9 mouse cellular contexts compared by ENCODE assay signal in the genomic region with DNA sequence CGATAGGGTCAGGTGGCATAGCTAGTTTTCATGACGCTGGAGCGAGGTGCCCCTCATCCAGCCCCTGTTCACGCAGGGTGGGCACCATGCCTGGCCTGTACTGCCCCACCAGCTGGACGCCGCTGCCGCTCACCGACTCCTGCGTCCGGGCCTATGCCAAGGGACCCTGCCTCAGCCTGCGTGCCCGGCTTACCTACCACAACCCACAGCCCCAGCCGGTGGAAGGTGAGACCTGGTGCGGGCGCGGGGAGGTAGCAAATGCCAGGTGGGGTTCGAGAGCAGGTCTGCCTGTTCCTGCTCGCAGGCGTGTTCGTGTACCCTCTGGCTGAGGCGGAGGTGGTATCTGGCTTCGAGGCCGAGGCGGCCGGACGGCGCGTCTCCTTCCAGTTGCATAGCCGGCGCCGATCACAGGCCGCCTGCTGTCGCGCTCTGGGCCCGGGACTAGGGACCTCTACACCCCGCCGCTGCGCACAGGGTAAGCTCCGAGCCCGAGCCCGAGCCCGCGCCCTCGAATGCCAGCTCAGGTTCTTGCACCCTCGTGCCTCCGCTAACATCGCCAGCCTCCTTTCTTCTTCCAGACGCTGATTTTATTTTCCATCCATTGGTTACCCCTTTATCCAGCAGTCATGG. TPM values are rescaled to one million over a fixed set of nuclear protein-coding genes. Genes with fewer than 3 reads are reported as not detected.
DNase-seq lines count a peak whose midpoint lies in the region; ATAC-seq lines count a peak whose summit lies in the region.
"Had no signal": no experiment of that assay in that cellular context is flagged by ENCODE, and none has a peak within 500 bp of the region (broad histone marks: within the 10 kb centered on the region; RNA-seq: fewer than 3 reads in every experiment).

No protein-coding gene starts in this region.

- 3% methylated on average over 45 of the region's 48 CpGs for WGBS in lung, embryonic 16.5 days
- WGBS in limb, embryonic 13.5 days = 5% methylated on average over 48 of the region's 48 CpGs
- WGBS in stomach, embryonic 15.5 days = 5% methylated on average over 48 of the region's 48 CpGs

- no peak overlapping the region for H3K4me2 ChIP-seq in lung, embryonic 16.5 days (ENCODE audit: low read depth, low read length)
- peak overlapping the region; percentile 81 for H3K4me2 ChIP-seq in limb, embryonic 13.5 days (replicated peaks)
- H3K4me2 ChIP-seq in stomach, embryonic 15.5 days = peak overlapping the region; percentile 86

- H3K27ac ChIP-seq in lung, embryonic 16.5 days (ENCODE audit: low read length) = no peak overlapping the region
- no peak overlapping the region for H3K27ac ChIP-seq in limb, embryonic 13.5 days
- H3K27ac ChIP-seq in stomach, embryonic 15.5 days = no peak overlapping the region

- no peaks in the 10 kb centered on the region for H3K36me3 ChIP-seq in lung, embryonic 16.5 days (ENCODE audit: control insufficient read depth, insufficient read depth, low read length)
- H3K36me3 ChIP-seq in limb, embryonic 13.5 days = no peaks in the 10 kb centered on the region
- H3K36me3 ChIP-seq in stomach, embryonic 15.5 days = no peaks in the 10 kb centered on the region

- H3K9ac ChIP-seq in lung, embryonic 16.5 days (ENCODE audit: low read length) = no peak overlapping the region
- H3K9ac ChIP-seq in limb, embryonic 13.5 days = no peak overlapping the region
- H3K9ac ChIP-seq in stomach, embryonic 15.5 days = no peak overlapping the region

- DNase-seq in adrenal gland, postnatal 14 days = peak; percentile 12
- DNase-seq in adrenal gland, postnatal 25 days = no peak
- no peak for DNase-seq in lung, postnatal 36 days
- DNase-seq in layer of hippocampus, postnatal 36 days = no peak
- DNase-seq in lung, postnatal 4 days = no peak

- H3K4me1 ChIP-seq in lung, embryonic 16.5 days (replicated peaks; ENCODE audit: control insufficient read depth, insufficient read depth, low read length) = peaks cover 11% of the 10 kb centered on the region
- peaks cover 21% of the 10 kb centered on the region for H3K4me1 ChIP-seq in limb, embryonic 13.5 days
- H3K4me1 ChIP-seq in stomach, embryonic 15.5 days = peaks cover 20% of the 10 kb centered on the region

- H3K27me3 ChIP-seq in lung, embryonic 16.5 days (ENCODE audit: control insufficient read depth, insufficient read depth, low read depth, low read length) = peaks cover 54% of the 10 kb centered on the region
- H3K27me3 ChIP-seq in limb, embryonic 13.5 days = peaks cover 81% of the 10 kb centered on the region
- peaks cover 48% of the 10 kb centered on the region for H3K27me3 ChIP-seq in stomach, embryonic 15.5 days (replicated peaks)

- no peaks in the 10 kb centered on the region for H3K9me3 ChIP-seq in lung, embryonic 16.5 days (ENCODE audit: control insufficient read depth, low read length)
- H3K9me3 ChIP-seq in limb, embryonic 13.5 days = no peaks in the 10 kb centered on the region
- no peaks in the 10 kb centered on the region for H3K9me3 ChIP-seq in stomach, embryonic 15.5 days

- no peak for ATAC-seq in lung, embryonic 16.5 days (ENCODE audit: low read depth)
- no peak for ATAC-seq in limb, embryonic 13.5 days (ENCODE audit: low FRiP score, low read depth)
- ATAC-seq in stomach, embryonic 15.5 days (ENCODE audit: insufficient read depth, low FRiP score, low read depth) = no peak

- H3K4me3 ChIP-seq in lung, embryonic 16.5 days (ENCODE audit: low read length) = peak overlapping the region; percentile 51; the same call in 1 of the 2 replicates
- peak overlapping the region; percentile 49 for H3K4me3 ChIP-seq in limb, embryonic 13.5 days
- H3K4me3 ChIP-seq in stomach, embryonic 15.5 days (replicated peaks) = peak overlapping the region; percentile 46; the same call in 1 of the 2 replicates

RNA-seq across cellular contexts. Expression of a gene that starts 1.9 kb away (rescaled TPM):
- total RNA-seq in adrenal gland, postnatal 14 days (2021) = 1.4 and 2.1 TPM in 2 replicates
- total RNA-seq in adrenal gland, postnatal 25 days (2021) = 1.5 TPM in 1 of 2 replicates, not detected in the other
- polyA plus RNA-seq in lung, embryonic 16.5 days (2015; fragmentation: Nextera tagmentation; extraction: Ambion mirVana) = 0.49 and 0.93 TPM in 2 replicates
- polyA plus RNA-seq in limb, embryonic 13.5 days (2015; fragmentation: Nextera tagmentation; extraction: Ambion mirVana) = 0.73 and 1.5 TPM in 2 replicates
- polyA plus RNA-seq in stomach, embryonic 15.5 days (2015; fragmentation: Nextera tagmentation; extraction: Ambion mirVana) = 5.5 and 7.3 TPM in 2 replicates
- total RNA-seq in layer of hippocampus, postnatal 36 days (2021) = 10 to 100 TPM; 21.8 to 23.4 TPM

RNA-seq across cellular contexts. Expression of a gene that starts 20.2 kb away (rescaled TPM):
- total RNA-seq in adrenal gland, postnatal 14 days (2021) = 8.7 and 10.8 TPM in 2 replicates
- total RNA-seq in adrenal gland, postnatal 25 days (2021) = 7.2 and 9.1 TPM in 2 replicates
- 24.4 and 25.6 TPM in 2 replicates for polyA plus RNA-seq in lung, embryonic 16.5 days (2015; fragmentation: Nextera tagmentation; extraction: Ambion mirVana)
- polyA plus RNA-seq in limb, embryonic 13.5 days (2015; fragmentation: Nextera tagmentation; extraction: Ambion mirVana) = 37.2 and 37.7 TPM in 2 replicates
- polyA plus RNA-seq in stomach, embryonic 15.5 days (2015; fragmentation: Nextera tagmentation; extraction: Ambion mirVana) = 31.6 and 32.3 TPM in 2 replicates
- 1 to 10 TPM; 2.5 to 2.9 TPM for total RNA-seq in layer of hippocampus, postnatal 36 days (2021)

RNA-seq across cellular contexts. Expression of a gene that starts 20.2 kb away (rescaled TPM):
- total RNA-seq in adrenal gland, postnatal 14 days (2021) = not detected in 2 replicates
- total RNA-seq in adrenal gland, postnatal 25 days (2021) = not detected in 2 replicates
- polyA plus RNA-seq in lung, embryonic 16.5 days (2015; fragmentation: Nextera tagmentation; extraction: Ambion mirVana) = not detected in 2 replicates
- polyA plus RNA-seq in limb, embryonic 13.5 days (2015; fragmentation: Nextera tagmentation; extraction: Ambion mirVana) = not detected in 2 replicates
- 0.15 TPM in 1 of 2 replicates, not detected in the other for polyA plus RNA-seq in stomach, embryonic 15.5 days (2015; fragmentation: Nextera tagmentation; extraction: Ambion mirVana)
- total RNA-seq in layer of hippocampus, postnatal 36 days (2021) = not detected
- polyA plus RNA-seq: brain, embryonic 14.5 days had no signal

RNA-seq across cellular contexts. Expression of a gene that starts 20.3 kb away (rescaled TPM):
- total RNA-seq in adrenal gland, postnatal 14 days (2021) = 23.0 and 24.2 TPM in 2 replicates
- 26.2 and 41.4 TPM in 2 replicates for total RNA-seq in adrenal gland, postnatal 25 days (2021)
- 29.1 and 31.5 TPM in 2 replicates for polyA plus RNA-seq in lung, embryonic 16.5 days (2015; fragmentation: Nextera tagmentation; extraction: Ambion mirVana)
- 39.5 and 41.1 TPM in 2 replicates for polyA plus RNA-seq in limb, embryonic 13.5 days (2015; fragmentation: Nextera tagmentation; extraction: Ambion mirVana)
- polyA plus RNA-seq in stomach, embryonic 15.5 days (2015; fragmentation: Nextera tagmentation; extraction: Ambion mirVana) = 38.3 and 39.6 TPM in 2 replicates
- 10 to 100 TPM; 11.9 to 13.2 TPM for total RNA-seq in layer of hippocampus, postnatal 36 days (2021)

RNA-seq across cellular contexts. Expression of a gene that starts 29.9 kb away (rescaled TPM):
- total RNA-seq in adrenal gland, postnatal 14 days (2021) = 31.7 and 50.9 TPM in 2 replicates
- 15.8 and 27.8 TPM in 2 replicates for total RNA-seq in adrenal gland, postnatal 25 days (2021)
- 0.59 and 0.88 TPM in 2 replicates for polyA plus RNA-seq in lung, embryonic 16.5 days (2015; fragmentation: Nextera tagmentation; extraction: Ambion mirVana)
- 0.92 and 1.2 TPM in 2 replicates for polyA plus RNA-seq in limb, embryonic 13.5 days (2015; fragmentation: Nextera tagmentation; extraction: Ambion mirVana)
- polyA plus RNA-seq in stomach, embryonic 15.5 days (2015; fragmentation: Nextera tagmentation; extraction: Ambion mirVana) = 1.3 and 1.4 TPM in 2 replicates
- total RNA-seq in layer of hippocampus, postnatal 36 days (2021) = 10 to 100 TPM; 83.0 to 88.3 TPM
